Mouse (Mus musculus): ENCODE results near the gene Olfr959. TPM values are rescaled to one million over a fixed set of nuclear protein-coding genes. Genes with fewer than 3 reads are reported as not detected.

The Olfr959 gene
- not detected in 2 replicates for polyA plus RNA-seq (2015; fragmentation: Nextera tagmentation; extraction: Ambion mirVana)

GRCm38 (mm10) chr9:39575469-39575868 is at the start of gene Olfr959:
Gene Olfr959 (minus strand): TSS chr9:39575569.
- H3K9me3 ChIP-seq (replicated peaks; ENCODE audit: control insufficient read depth, low read length), result no peaks in the 10 kb centered on the region

GRCm38 (mm10) chr9:39624711-39625110 is 49.3 kb upstream of the Olfr959 start:
- Histone ChIP-seq H3K4me3 (ENCODE audit: low read depth, low read length) (no peak overlapping the region), H3K4me1 (ENCODE audit: control insufficient read depth, low read depth, low read length) (no peaks in the 10 kb centered on the region), H3K36me3 (ENCODE audit: control insufficient read depth, insufficient read depth) (no peaks in the 10 kb centered on the region), H3K27ac (ENCODE audit: low read length) (no peak overlapping the region), H3K9me3 (replicated peaks; ENCODE audit: control insufficient read depth, low read length) (no peaks in the 10 kb centered on the region), H3K27me3 (ENCODE audit: control insufficient read depth, insufficient read depth, low read depth, low read length) (no peaks in the 10 kb centered on the region), H3K4me2 (ENCODE audit: low read depth, low read length) (no peak overlapping the region), H3K9ac (ENCODE audit: low read depth, low read length) (no peak overlapping the region)
- ATAC-seq (ENCODE audit: low read depth), result no peak
- 18% methylated on average over 2 of the region's 2 CpGs for WGBS (ENCODE audit: insufficient replicate concordance)

More at GRCm38 (mm10) chr9:39575469-39575868, at the start of gene Olfr959:
- no peak within 1 kb of the TSS for H3K27ac ChIP-seq (ENCODE audit: low read length)
- no peak within 1 kb of the TSS for H3K4me3 ChIP-seq (ENCODE audit: low read depth, low read length)
- WGBS (ENCODE audit: insufficient replicate concordance), result 56% methylated on average over 3 of the region's 3 CpGs
- H3K4me1 ChIP-seq (ENCODE audit: control insufficient read depth, low read depth, low read length), result no peaks in the 10 kb centered on the region
- no peak for ATAC-seq (ENCODE audit: low read depth)
- H3K9ac ChIP-seq (ENCODE audit: low read depth, low read length), result no peak within 1 kb of the TSS
- no peaks in the 10 kb centered on the region for H3K27me3 ChIP-seq (ENCODE audit: control insufficient read depth, insufficient read depth, low read depth, low read length)
- H3K36me3 ChIP-seq (ENCODE audit: control insufficient read depth, insufficient read depth), result no peaks in the 10 kb centered on the region
- no peak within 1 kb of the TSS for H3K4me2 ChIP-seq (ENCODE audit: low read depth, low read length)

GRCm38 (mm10) chr9:39623783-39624182 is 48.4 kb upstream of the Olfr959 start:
- H3K4me3 ChIP-seq (ENCODE audit: low read depth, low read length), result no peak overlapping the region
- no peaks in the 10 kb centered on the region for H3K4me1 ChIP-seq (ENCODE audit: control insufficient read depth, low read depth, low read length)
- H3K36me3 ChIP-seq (ENCODE audit: control insufficient read depth, insufficient read depth), result no peaks in the 10 kb centered on the region
- no peak overlapping the region for H3K27ac ChIP-seq (ENCODE audit: low read length)
- 55% methylated on average over 3 of the region's 3 CpGs for whole genome bisulfite sequencing (ENCODE audit: insufficient replicate concordance)
- H3K9ac ChIP-seq (ENCODE audit: low read depth, low read length), result no peak overlapping the region
- no peak for ATAC-seq (ENCODE audit: low read depth)
- H3K4me2 ChIP-seq (ENCODE audit: low read depth, low read length), result no peak overlapping the region
- no peaks in the 10 kb centered on the region for H3K27me3 ChIP-seq (ENCODE audit: control insufficient read depth, insufficient read depth, low read depth, low read length)
- no peaks in the 10 kb centered on the region for H3K9me3 ChIP-seq (replicated peaks; ENCODE audit: control insufficient read depth, low read length)

GRCm38 (mm10) chr9:39621073-39621472 is 45.7 kb upstream of the Olfr959 start, which contains the start of gene Olfr960:
Gene Olfr960 (plus strand): TSS chr9:39621373.
- Histone ChIP-seq H3K9ac (ENCODE audit: low read depth, low read length) (no peak within 1 kb of the TSS), H3K4me1 (ENCODE audit: control insufficient read depth, low read depth, low read length) (no peaks in the 10 kb centered on the region), H3K4me2 (ENCODE audit: low read depth, low read length) (no peak within 1 kb of the TSS), H3K27me3 (ENCODE audit: control insufficient read depth, insufficient read depth, low read depth, low read length) (no peaks in the 10 kb centered on the region), H3K4me3 (ENCODE audit: low read depth, low read length) (no peak within 1 kb of the TSS), H3K9me3 (replicated peaks; ENCODE audit: control insufficient read depth, low read length) (no peaks in the 10 kb centered on the region), H3K27ac (ENCODE audit: low read length) (no peak within 1 kb of the TSS), H3K36me3 (ENCODE audit: control insufficient read depth, insufficient read depth) (no peaks in the 10 kb centered on the region)
- 43% methylated on average over 1 of the region's 1 CpGs for WGBS (ENCODE audit: insufficient replicate concordance)
- ATAC-seq (ENCODE audit: low read depth), result no peak

DNA sequence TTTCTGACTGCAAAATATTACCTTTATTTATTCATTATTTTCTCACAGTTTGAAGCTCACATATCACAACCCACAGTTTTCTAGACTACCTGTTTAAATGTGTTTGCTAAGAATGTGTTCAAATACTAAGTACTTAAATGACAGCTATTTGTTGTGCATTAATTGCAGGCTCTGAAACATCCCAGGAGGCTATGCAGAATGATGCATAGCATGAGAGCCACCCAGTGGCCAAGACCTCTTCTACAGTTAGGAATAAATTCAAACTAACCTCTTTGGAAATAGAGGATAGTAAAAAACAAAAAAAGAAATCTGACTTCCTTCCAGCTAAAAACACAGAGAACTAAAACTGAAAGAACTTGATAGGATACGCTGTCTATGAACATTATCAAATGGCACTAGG is 36.6 kb upstream of the Olfr959 start:
- Histone ChIP-seq H3K27ac (ENCODE audit: low read length) (no peak overlapping the region), H3K36me3 (ENCODE audit: control insufficient read depth, insufficient read depth) (no peaks in the 10 kb centered on the region), H3K4me3 (ENCODE audit: low read depth, low read length) (no peak overlapping the region), H3K9ac (ENCODE audit: low read depth, low read length) (no peak overlapping the region), H3K4me2 (ENCODE audit: low read depth, low read length) (no peak overlapping the region), H3K27me3 (ENCODE audit: control insufficient read depth, insufficient read depth, low read depth, low read length) (no peaks in the 10 kb centered on the region), H3K4me1 (ENCODE audit: control insufficient read depth, low read depth, low read length) (no peaks in the 10 kb centered on the region), H3K9me3 (replicated peaks; ENCODE audit: control insufficient read depth, low read length) (no peaks in the 10 kb centered on the region)
- WGBS (ENCODE audit: insufficient replicate concordance), result 39% methylated on average over 1 of the region's 1 CpGs
- ATAC-seq (ENCODE audit: low read depth), result no peak

DNA sequence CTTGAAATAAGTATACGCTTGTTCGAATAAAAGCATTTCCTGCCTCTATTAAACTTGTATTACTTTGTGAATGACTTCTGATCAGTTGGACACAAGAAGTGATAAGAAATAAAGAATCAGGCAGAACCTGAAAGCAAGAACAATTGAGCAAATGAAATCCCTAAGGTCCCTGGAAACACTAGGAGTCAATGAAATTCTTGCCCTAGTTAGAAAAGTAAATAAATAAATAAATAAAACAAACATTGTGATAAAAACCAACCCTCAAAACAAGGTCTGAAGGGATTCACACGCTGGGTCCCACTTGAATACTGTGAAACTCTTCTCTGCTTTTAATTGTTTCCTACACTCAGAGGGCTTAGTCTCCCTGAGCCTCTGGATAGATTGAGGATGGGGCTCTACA is 35.0 kb upstream of the Olfr959 start, which contains the start of gene Olfr148:
Olfr148 (plus strand) TSS at position 301 of the 400 bp plus-strand sequence.
- H3K4me1 ChIP-seq (ENCODE audit: control insufficient read depth, low read depth, low read length), result no peaks in the 10 kb centered on the region
- no peaks in the 10 kb centered on the region for H3K27me3 ChIP-seq (ENCODE audit: control insufficient read depth, insufficient read depth, low read depth, low read length)
- no peak within 1 kb of the TSS for H3K27ac ChIP-seq (ENCODE audit: low read length)
- no peak within 1 kb of the TSS for H3K9ac ChIP-seq (ENCODE audit: low read depth, low read length)
- 53% methylated on average over 3 of the region's 3 CpGs for WGBS (ENCODE audit: insufficient replicate concordance)
- no peaks in the 10 kb centered on the region for H3K9me3 ChIP-seq (replicated peaks; ENCODE audit: control insufficient read depth, low read length)
- no peaks in the 10 kb centered on the region for H3K36me3 ChIP-seq (ENCODE audit: control insufficient read depth, insufficient read depth)
- ATAC-seq (ENCODE audit: low read depth), result no peak
- no peak within 1 kb of the TSS for H3K4me2 ChIP-seq (ENCODE audit: low read depth, low read length)
- H3K4me3 ChIP-seq (ENCODE audit: low read depth, low read length), result no peak within 1 kb of the TSS

- no peak overlapping the region for H3K27ac ChIP-seq (ENCODE audit: low read length)
- H3K9me3 ChIP-seq (replicated peaks; ENCODE audit: control insufficient read depth, low read length), result no peaks in the 10 kb centered on the region
- no peak for ATAC-seq (ENCODE audit: low read depth)
- no peaks in the 10 kb centered on the region for H3K4me1 ChIP-seq (ENCODE audit: control insufficient read depth, low read depth, low read length)
- H3K27me3 ChIP-seq (ENCODE audit: control insufficient read depth, insufficient read depth, low read depth, low read length), result no peaks in the 10 kb centered on the region; the same call in 1 of the 2 replicates
- H3K4me2 ChIP-seq (ENCODE audit: low read depth, low read length), result no peak overlapping the region
- no peak overlapping the region for H3K9ac ChIP-seq (ENCODE audit: low read depth, low read length)
- no peaks in the 10 kb centered on the region for H3K36me3 ChIP-seq (ENCODE audit: control insufficient read depth, insufficient read depth)
- H3K4me3 ChIP-seq (ENCODE audit: low read depth, low read length), result no peak overlapping the region
Observed at GRCm38 (mm10) chr9:39608497-39608896, 33.1 kb upstream of the Olfr959 start.

DNA sequence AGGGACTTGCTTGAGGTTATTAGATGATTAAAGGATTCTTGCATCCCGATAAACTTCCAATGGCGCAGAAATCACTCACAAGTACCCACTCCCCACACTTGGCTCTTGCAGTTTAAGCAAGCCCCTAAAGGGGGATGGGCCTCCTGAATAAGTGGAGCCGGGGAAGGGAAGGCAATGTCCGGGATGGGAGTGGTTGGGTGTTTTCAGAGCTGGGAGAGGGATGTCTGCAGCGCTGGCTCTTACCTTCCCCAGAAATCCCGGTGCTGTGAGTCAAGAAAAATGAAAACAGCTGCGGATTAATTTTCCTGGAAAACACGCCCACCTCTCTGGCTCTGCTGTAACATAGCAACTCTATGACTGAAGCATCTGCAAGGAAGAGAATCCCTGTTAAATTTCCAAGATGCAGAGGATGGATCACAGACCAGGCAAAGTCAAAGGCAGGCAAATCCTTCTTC is 28.7 kb upstream of the Olfr959 start, which contains the start of gene AW551984:
AW551984 (minus strand) TSS at position 405 of the 455 bp plus-strand sequence.
- no peak for ATAC-seq (ENCODE audit: low read depth)
- H3K36me3 ChIP-seq (ENCODE audit: control insufficient read depth, insufficient read depth), result no peaks in the 10 kb centered on the region
- H3K27me3 ChIP-seq (ENCODE audit: control insufficient read depth, insufficient read depth, low read depth, low read length), result no peaks in the 10 kb centered on the region; the same call in 1 of the 2 replicates
- H3K9ac ChIP-seq (ENCODE audit: low read depth, low read length), result no peak within 1 kb of the TSS
- 1% methylated on average over 8 of the region's 8 CpGs for WGBS (ENCODE audit: insufficient replicate concordance)
- H3K4me3 ChIP-seq (ENCODE audit: low read depth, low read length), result no peak within 1 kb of the TSS
- H3K4me1 ChIP-seq (ENCODE audit: control insufficient read depth, low read depth, low read length), result no peaks in the 10 kb centered on the region
- H3K4me2 ChIP-seq (ENCODE audit: low read depth, low read length), result 0 out of 2 replicates have a peak within 1 kb of the TSS, but pooled peaks have one; percentile 6
- no peaks in the 10 kb centered on the region for H3K9me3 ChIP-seq (replicated peaks; ENCODE audit: control insufficient read depth, low read length)
- H3K27ac ChIP-seq (ENCODE audit: low read length), result no peak within 1 kb of the TSS

GRCm38 (mm10) chr9:39603333-39603845 is 28.0 kb upstream of the Olfr959 start:
- ATAC-seq (ENCODE audit: low read depth), result no peak
- no peaks in the 10 kb centered on the region for H3K4me1 ChIP-seq (ENCODE audit: control insufficient read depth, low read depth, low read length)
- H3K4me2 ChIP-seq (ENCODE audit: low read depth, low read length), result no peak overlapping the region
- 3% methylated on average over 9 of the region's 9 CpGs for WGBS (ENCODE audit: insufficient replicate concordance)
- H3K27me3 ChIP-seq (ENCODE audit: control insufficient read depth, insufficient read depth, low read depth, low read length), result no peaks in the 10 kb centered on the region; the same call in 1 of the 2 replicates
- no peak overlapping the region for H3K27ac ChIP-seq (ENCODE audit: low read length)
- H3K9me3 ChIP-seq (replicated peaks; ENCODE audit: control insufficient read depth, low read length), result no peaks in the 10 kb centered on the region
- no peak overlapping the region for H3K9ac ChIP-seq (ENCODE audit: low read depth, low read length)
- H3K4me3 ChIP-seq (ENCODE audit: low read depth, low read length), result no peak overlapping the region
- no peaks in the 10 kb centered on the region for H3K36me3 ChIP-seq (ENCODE audit: control insufficient read depth, insufficient read depth)

All from liver, embryonic 16.5 days (tissue).